Mouse (Mus musculus) neural tube, embryonic 14.5 days (tissue): ENCODE results near the gene Rpl7l1. TPM values are rescaled to one million over a fixed set of nuclear protein-coding genes. Genes with fewer than 3 reads are reported as not detected.

Source experiments
- ATAC-seq: fragments of 200-750 bp; cut with Nextera tagmentation; 2 replicates; pipeline ENCODE4 v1.8.0; 2017; ENCODE audit warnings: low read depth, mild to moderate bottlenecking, moderate TSS enrichment, moderate library complexity
- H3K27ac ChIP-seq: fragments of 300-500 bp; sonication (generic); 2 replicates; pipeline ENCODE4 v1.5.1; 2014; ENCODE audit warnings: low read depth, mild to moderate bottlenecking, control low read depth, low read length, moderate library complexity, mixed read lengths
- H3K27me3 ChIP-seq: fragments of 300-500 bp; sonication (generic); 2 replicates; pipeline ENCODE4 v1.6.1; 2014; ENCODE audit warnings: low read length; ENCODE audit not compliant: control insufficient read depth, insufficient read depth
- H3K36me3 ChIP-seq: fragments of 300-500 bp; sonication (generic); 2 replicates; pipeline ENCODE4 v1.6.1; 2014; ENCODE audit warnings: low read length, mixed read lengths; ENCODE audit not compliant: control insufficient read depth, insufficient read depth
- H3K4me1 ChIP-seq: fragments of 300-500 bp; sonication (generic); 2 replicates; pipeline ENCODE4 v1.6.1; 2014; ENCODE audit warnings: low read length; ENCODE audit not compliant: control insufficient read depth, insufficient read depth
- H3K4me2 ChIP-seq: fragments of 300-500 bp; sonication (generic); 2 replicates; pipeline ENCODE4 v1.6.1; 2014; ENCODE audit warnings: mild to moderate bottlenecking, low read depth, low read length, control low read depth
- H3K4me3 ChIP-seq: fragments of 300-500 bp; sonication (generic); 2 replicates; pipeline ENCODE4 v1.5.1; 2014; ENCODE audit warnings: low read depth, low read length, control low read depth, mixed read lengths
- H3K9ac ChIP-seq: fragments of 300-500 bp; sonication (generic); replicated peaks from 2 replicates; pipeline ENCODE4 v1.6.1; 2014; ENCODE audit warnings: low read depth, mild to moderate bottlenecking, control low read depth, low read length, mixed read lengths
- H3K9me3 ChIP-seq: fragments of 300-500 bp; sonication (generic); 2 replicates; pipeline ENCODE4 v1.6.1; 2016; ENCODE audit warnings: low read length; ENCODE audit not compliant: control insufficient read depth
- WGBS: fragments of 180-500 bp; shearing (Covaris S2); extraction: QIAGEN DNeasy Blood & Tissue Kit; methylation state at CpG from one replicate; pipeline ENCODE4 v1.1.7; 2014; 5-methylcytosine and 5-hydroxymethylcytosine counted together
- polyA plus RNA-seq: library from polyadenylated mRNA; unstranded; fragments of >200 nt; fragmentation: Nextera tagmentation; extraction: Ambion mirVana; gene quantifications from 2 replicates; pipeline ENCODE4 v1.2.1, GENCODE M21; 2014

The Rpl7l1 gene
- polyA plus RNA-seq, 1 experiment from 2014 or later = 69.9 TPM

DNA sequence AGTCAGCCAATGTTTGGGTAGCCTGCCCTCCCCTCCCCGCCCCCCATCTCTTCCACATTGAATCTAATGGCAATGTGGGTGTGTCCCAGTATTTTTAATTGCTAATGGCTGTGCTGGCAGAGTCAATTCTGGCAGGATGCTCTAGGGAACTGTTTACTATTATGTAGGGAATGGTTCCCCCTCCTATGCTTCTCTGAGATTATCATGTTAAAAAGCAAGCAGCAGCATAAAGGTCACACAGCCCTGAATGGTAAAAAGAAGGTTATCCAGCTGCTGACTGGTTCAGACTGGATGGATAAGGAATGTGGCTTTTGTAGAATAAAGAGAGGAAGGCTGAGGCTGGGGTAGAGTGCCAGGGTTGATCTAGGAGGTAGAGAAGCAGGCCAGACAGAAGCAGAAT is 30.0 kb upstream of the Rpl7l1 start:
- no peaks in the 10 kb centered on the region for H3K27me3 ChIP-seq
- H3K4me3 ChIP-seq = no peak overlapping the region
- peaks cover 19% of the 10 kb centered on the region for H3K36me3 ChIP-seq
- no peak overlapping the region for H3K4me2 ChIP-seq
- WGBS = 88% methylated on average over 1 of the region's 1 CpGs
- no peak for ATAC-seq
- no peak overlapping the region for H3K27ac ChIP-seq
- H3K4me1 ChIP-seq = no peaks in the 10 kb centered on the region
- H3K9me3 ChIP-seq = no peaks in the 10 kb centered on the region
- no peak overlapping the region for H3K9ac ChIP-seq

DNA sequence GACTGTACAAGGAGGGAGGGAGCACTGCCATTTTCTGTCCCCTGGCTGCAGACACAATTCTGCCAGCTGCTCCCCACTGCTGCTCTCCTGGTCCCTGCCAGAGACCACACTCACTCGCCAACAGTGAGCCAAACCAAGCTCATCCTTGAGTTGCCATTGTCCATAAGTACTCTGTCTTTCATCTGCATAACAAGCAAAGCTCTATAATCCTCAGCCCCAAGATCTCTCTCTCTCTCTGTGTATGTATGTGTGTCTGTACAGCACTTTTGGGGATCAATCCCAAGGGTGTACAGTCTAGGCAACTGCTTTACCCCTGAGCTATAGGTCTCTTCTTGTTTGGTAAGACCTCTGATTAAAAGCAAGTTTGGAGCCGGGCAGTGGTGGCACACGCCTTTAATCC is 28.2 kb upstream of the Rpl7l1 start:
- Histone ChIP-seq H3K9ac (no peak overlapping the region), H3K4me3 (no peak overlapping the region), H3K36me3 (peaks cover 24% of the 10 kb centered on the region), H3K9me3 (no peaks in the 10 kb centered on the region), H3K27me3 (no peaks in the 10 kb centered on the region), H3K4me2 (no peak overlapping the region), H3K4me1 (no peaks in the 10 kb centered on the region), H3K27ac (no peak overlapping the region)
- no peak for ATAC-seq
- 90% methylated on average over 3 of the region's 3 CpGs for WGBS

DNA sequence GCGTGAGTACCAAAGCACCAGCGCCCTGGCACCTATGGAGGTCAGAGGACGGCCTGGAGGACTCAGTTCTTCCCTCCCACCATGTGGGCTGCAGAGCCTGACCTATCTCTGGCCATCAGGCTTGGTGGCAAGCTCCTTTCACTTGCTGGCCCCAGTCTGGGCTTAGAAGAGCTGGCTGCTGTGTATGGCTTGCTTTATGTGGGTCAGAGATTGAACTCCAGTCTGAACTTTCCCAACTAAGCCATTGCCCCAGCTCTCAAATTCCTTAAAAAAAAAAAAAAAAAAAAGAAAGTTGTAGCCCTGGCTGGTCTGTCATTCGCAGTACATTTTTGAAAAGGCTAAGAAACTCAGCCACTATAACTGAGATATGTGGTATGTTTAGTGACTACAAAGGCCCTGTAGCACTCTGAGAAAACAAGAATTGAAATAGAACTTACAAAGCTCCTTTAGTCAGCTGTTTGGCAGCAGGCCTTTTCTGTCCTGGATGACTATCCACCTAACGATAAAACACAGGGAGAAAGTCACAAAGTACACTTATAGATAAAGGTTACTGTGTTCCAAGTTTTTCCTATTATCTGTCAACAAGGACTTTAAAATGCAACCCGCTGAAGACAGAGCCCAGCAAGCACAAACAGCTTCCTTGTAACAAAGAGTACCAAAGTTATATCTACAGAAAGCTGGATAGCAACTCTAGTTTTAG is 26.8 kb upstream of the Rpl7l1 start:
- H3K36me3 ChIP-seq = peaks cover 29% of the 10 kb centered on the region
- H3K9ac ChIP-seq = no peak overlapping the region
- no peak overlapping the region for H3K4me2 ChIP-seq
- no peak for ATAC-seq
- H3K4me3 ChIP-seq = no peak overlapping the region
- H3K4me1 ChIP-seq = no peaks in the 10 kb centered on the region
- no peaks in the 10 kb centered on the region for H3K27me3 ChIP-seq
- WGBS = 87% methylated on average over 6 of the region's 6 CpGs
- no peak overlapping the region for H3K27ac ChIP-seq
- H3K9me3 ChIP-seq = no peaks in the 10 kb centered on the region

DNA sequence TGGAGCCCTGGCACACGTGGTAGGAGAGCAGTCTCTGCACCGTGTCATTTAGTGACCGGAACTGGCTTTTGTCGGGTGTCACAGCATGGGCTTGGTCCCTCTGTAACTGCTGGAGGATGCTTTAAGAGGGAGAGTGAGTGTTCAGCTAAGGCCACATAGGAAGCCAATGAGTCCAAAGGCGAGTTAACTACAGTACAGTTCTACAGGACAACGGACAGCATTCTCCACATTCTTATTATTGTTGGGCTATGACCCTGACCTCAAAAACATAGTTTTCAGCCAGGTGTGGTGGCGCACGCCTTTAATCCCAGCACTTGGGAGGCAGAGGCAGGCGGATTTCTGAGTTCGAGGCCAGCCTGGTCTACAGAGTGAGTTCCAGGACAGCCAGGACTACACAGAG is 25.9 kb upstream of the Rpl7l1 start:
- H3K9ac ChIP-seq = no peak overlapping the region
- peaks cover 29% of the 10 kb centered on the region for H3K36me3 ChIP-seq
- H3K27ac ChIP-seq = no peak overlapping the region
- H3K27me3 ChIP-seq = no peaks in the 10 kb centered on the region
- no peak for ATAC-seq
- H3K4me1 ChIP-seq = no peaks in the 10 kb centered on the region
- H3K4me3 ChIP-seq = no peak overlapping the region
- H3K4me2 ChIP-seq = no peak overlapping the region
- H3K9me3 ChIP-seq = no peaks in the 10 kb centered on the region
- 90% methylated on average over 10 of the region's 10 CpGs for WGBS

DNA sequence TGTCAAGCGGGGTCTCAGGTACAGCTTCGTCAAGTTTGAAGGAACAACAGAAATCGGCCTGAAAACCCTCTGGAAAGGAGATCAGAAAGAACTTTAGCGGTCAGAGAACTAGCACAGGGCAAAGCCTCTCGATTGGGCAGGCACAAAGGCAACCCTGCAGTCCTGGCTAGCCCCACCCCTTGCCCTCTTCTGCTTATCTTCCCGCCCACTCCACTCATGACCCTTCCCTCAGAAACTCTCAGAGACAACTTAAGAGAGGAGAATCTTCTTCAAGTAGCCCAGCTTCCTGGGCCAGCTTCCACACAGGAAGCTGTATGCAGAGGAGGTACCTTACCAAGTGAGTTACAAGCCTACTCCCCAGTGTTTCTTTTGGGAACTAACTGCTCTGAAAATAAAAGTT is 19.3 kb upstream of the Rpl7l1 start:
- no peak for ATAC-seq
- Histone ChIP-seq H3K36me3 (peaks cover 37% of the 10 kb centered on the region), H3K4me1 (no peaks in the 10 kb centered on the region), H3K27me3 (no peaks in the 10 kb centered on the region), H3K4me3 (no peak overlapping the region), H3K4me2 (no peak overlapping the region), H3K27ac (no peak overlapping the region), H3K9me3 (no peaks in the 10 kb centered on the region), H3K9ac (no peak overlapping the region)
- WGBS = 86% methylated on average over 6 of the region's 6 CpGs

DNA sequence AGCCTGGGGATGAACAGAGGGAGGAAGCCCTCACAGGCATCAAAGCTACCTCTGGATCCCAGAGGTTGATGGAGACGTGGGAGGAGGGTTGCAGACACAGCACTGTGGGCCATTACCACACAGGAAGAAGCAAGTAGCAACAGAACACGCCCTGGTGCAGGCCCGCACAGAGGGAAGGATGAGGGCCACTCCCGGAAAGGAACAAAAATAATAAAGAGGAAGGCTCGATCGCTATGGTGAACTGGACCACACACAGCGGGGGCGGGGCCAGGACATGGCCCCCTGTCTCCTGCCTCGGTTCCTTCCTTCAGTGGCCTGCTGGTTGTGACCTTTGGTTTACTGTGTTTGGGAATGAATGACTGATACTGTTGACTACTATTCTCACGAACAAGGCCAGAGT is 17.2 kb upstream of the Rpl7l1 start:
- 80% methylated on average over 10 of the region's 10 CpGs for WGBS
- H3K36me3 ChIP-seq = peaks cover 27% of the 10 kb centered on the region
- no peaks in the 10 kb centered on the region for H3K9me3 ChIP-seq
- H3K27ac ChIP-seq = no peak overlapping the region
- no peaks in the 10 kb centered on the region for H3K27me3 ChIP-seq
- ATAC-seq = no peak
- no peak overlapping the region for H3K4me3 ChIP-seq
- no peak overlapping the region for H3K9ac ChIP-seq
- H3K4me2 ChIP-seq = no peak overlapping the region
- H3K4me1 ChIP-seq = no peaks in the 10 kb centered on the region

DNA sequence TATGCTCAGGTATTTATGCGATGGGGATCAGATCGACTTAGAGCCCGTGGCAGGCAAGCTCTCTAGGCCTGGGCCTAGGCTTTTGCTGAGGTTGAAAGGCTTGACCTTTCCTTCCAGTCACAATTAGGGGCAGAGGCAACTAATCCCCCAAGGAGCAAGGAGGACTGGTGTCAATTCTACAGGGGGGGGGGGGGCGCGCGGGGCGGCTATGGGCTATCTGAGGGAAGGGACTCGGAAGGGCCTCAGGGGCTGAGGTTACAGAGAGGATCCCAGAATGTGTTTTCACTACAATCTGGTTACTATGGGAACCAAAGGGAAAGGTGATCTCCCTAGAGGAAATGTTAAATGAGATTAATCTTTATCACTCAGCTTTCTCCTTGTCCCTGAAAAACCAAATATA is 14.9 kb upstream of the Rpl7l1 start:
- 69% methylated on average over 8 of the region's 8 CpGs for WGBS
- ATAC-seq = no peak
- Histone ChIP-seq H3K4me1 (no peaks in the 10 kb centered on the region), H3K9me3 (no peaks in the 10 kb centered on the region), H3K9ac (no peak overlapping the region), H3K4me2 (no peak overlapping the region), H3K27ac (no peak overlapping the region), H3K27me3 (no peaks in the 10 kb centered on the region), H3K4me3 (no peak overlapping the region), H3K36me3 (peaks cover 24% of the 10 kb centered on the region)

DNA sequence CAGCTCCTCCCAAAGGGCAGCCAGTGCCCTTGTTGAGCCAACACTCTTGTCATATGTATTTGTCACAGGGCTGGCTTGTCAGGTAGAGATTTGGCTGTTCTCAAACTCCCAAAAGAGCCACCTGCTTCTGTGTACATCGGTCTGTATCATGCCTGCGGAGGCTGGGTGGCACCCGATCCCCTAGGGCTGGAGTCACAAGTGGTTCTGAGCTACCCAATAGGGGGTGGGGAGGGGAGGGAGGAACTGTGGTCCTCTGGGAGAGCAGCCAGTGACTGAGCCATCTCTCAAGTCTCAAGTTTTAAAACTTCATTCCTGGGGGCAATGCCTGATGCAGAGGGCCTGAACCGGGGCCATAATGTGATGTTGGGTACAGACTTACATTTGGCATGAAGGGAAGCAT is 14.3 kb upstream of the Rpl7l1 start:
- Histone ChIP-seq H3K27ac (no peak overlapping the region), H3K27me3 (no peaks in the 10 kb centered on the region), H3K9ac (no peak overlapping the region), H3K9me3 (no peaks in the 10 kb centered on the region), H3K36me3 (peaks cover 19% of the 10 kb centered on the region), H3K4me2 (no peak overlapping the region), H3K4me3 (no peak overlapping the region), H3K4me1 (no peaks in the 10 kb centered on the region)
- no peak for ATAC-seq
- 96% methylated on average over 4 of the region's 4 CpGs for WGBS

DNA sequence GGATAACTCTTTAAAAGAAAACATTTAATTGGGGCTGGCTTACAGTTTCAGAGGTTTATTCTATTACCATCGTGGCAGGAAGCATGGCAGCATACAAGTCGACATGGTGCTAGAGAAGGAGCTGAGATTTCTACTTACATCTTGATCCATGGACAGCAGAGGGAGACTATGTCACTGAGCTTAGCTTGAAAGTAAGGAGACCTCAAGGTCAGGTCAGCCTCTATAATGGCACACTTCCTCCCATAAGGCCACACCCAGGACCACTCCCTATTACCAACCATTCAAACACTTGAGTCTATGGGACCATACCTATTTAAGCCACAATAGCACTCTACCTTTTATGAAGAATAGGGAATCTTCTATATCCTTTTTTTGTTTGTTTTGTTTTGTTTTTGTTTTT is 10.5 kb upstream of the Rpl7l1 start:
- ATAC-seq = no peak
- Histone ChIP-seq H3K4me2 (no peak overlapping the region), H3K4me1 (no peaks in the 10 kb centered on the region), H3K9ac (no peak overlapping the region), H3K4me3 (no peak overlapping the region), H3K27ac (no peak overlapping the region), H3K9me3 (no peaks in the 10 kb centered on the region), H3K36me3 (no peaks in the 10 kb centered on the region), H3K27me3 (no peaks in the 10 kb centered on the region)
- 92% methylated on average over 2 of the region's 2 CpGs for WGBS
